Mouse (Mus musculus) cortical plate, adult 2 months (tissue): ENCODE results near the gene Zfp46.

Experiments
- CTCF ChIP-seq: fragments of 200-500 bp; IDR thresholded peaks from 2 replicates; pipeline ENCODE4 v1.5.1; 2011; ENCODE audit warnings: mild to moderate bottlenecking, control low read depth, low read length; ENCODE audit not compliant: insufficient read depth; ENCODE audit errors: extremely low read depth
- POLR2A ChIP-seq: fragments of 200-500 bp; IDR thresholded peaks from 2 replicates; pipeline ENCODE4 v1.6.1; 2011; ENCODE audit warnings: mild to moderate bottlenecking, low read length, control low read depth; ENCODE audit not compliant: insufficient read depth; ENCODE audit errors: extremely low read depth

DNA sequence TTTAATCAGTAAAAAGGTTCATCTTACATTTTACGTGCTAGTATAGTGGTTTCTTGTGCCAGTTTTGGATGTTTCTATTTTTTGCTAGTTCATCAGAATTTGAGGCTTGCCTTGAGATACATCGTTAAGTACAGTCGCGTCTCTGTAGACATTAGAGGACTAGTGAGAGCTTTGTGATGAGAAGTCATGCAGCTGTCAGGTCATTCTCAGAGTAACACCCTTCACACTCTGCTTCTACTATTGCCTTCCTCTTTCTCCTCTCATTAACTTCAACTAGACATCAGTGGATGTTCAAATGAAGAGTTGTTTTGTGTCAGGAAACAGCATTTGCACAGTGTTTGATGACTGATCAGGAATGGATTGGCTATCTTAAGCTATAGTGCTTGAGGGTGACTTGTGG, 28.1 kb downstream of the Zfp46 start:
- TF ChIP-seq CTCF (no peak), POLR2A (no peak)
